Mouse (Mus musculus): ENCODE measurements around the gene Mocs1. TPM values are rescaled to one million over a fixed set of nuclear protein-coding genes. Genes with fewer than 3 reads are reported as not detected.

The Mocs1 gene
- polyA plus RNA-seq, 1 experiment from 2014 or later = 7.8 TPM

GRCm38 (mm10) chr17:49477370-49477769 lies 49.2 kb downstream of the Mocs1 start:
- H3K9me3 ChIP-seq (ENCODE audit: control insufficient read depth, low read length) = no peaks in the 10 kb centered on the region
- 47% methylated on average over 4 of the region's 4 CpGs for WGBS
- H3K27ac ChIP-seq (replicated peaks; ENCODE audit: low read depth, low read length) = no peak overlapping the region
- H3K4me1 ChIP-seq (ENCODE audit: control insufficient read depth, insufficient read depth, low read length) = 0 out of 2 replicates have a peak, but pooled peaks cover 2% of the 10 kb centered on the region
- H3K36me3 ChIP-seq (ENCODE audit: control insufficient read depth, insufficient read depth, low read length) = peaks cover 56% of the 10 kb centered on the region
- no peak overlapping the region for H3K9ac ChIP-seq (ENCODE audit: low read depth, low read length)
- no peak overlapping the region for H3K4me3 ChIP-seq (ENCODE audit: low read depth, low read length)
- DNase-seq (ENCODE audit: low spot score) (peak; percentile 88), ATAC-seq (ENCODE audit: low read depth) (peak; percentile 41; the same call in 1 of the 2 replicates)
- no peaks in the 10 kb centered on the region for H3K27me3 ChIP-seq (replicated peaks; ENCODE audit: control insufficient read depth, insufficient read depth, low read length)
- H3K4me2 ChIP-seq (ENCODE audit: low read depth, low read length) = no peak overlapping the region

GRCm38 (mm10) chr17:49481876-49482275 lies 53.7 kb downstream of the Mocs1 start:
- H3K9ac ChIP-seq (ENCODE audit: low read depth, low read length) = no peak overlapping the region
- H3K4me3 ChIP-seq (ENCODE audit: low read depth, low read length) = no peak overlapping the region
- no peak overlapping the region for H3K4me2 ChIP-seq (ENCODE audit: low read depth, low read length)
- H3K36me3 ChIP-seq (ENCODE audit: control insufficient read depth, insufficient read depth, low read length) = peaks cover 72% of the 10 kb centered on the region
- H3K9me3 ChIP-seq (ENCODE audit: control insufficient read depth, low read length) = no peaks in the 10 kb centered on the region
- no peak overlapping the region for H3K27ac ChIP-seq (replicated peaks; ENCODE audit: low read depth, low read length)
- WGBS = 85% methylated on average over 3 of the region's 3 CpGs
- no peak for ATAC-seq (ENCODE audit: low read depth)
- H3K4me1 ChIP-seq (ENCODE audit: control insufficient read depth, insufficient read depth, low read length) = no peaks in the 10 kb centered on the region
- DNase-seq (ENCODE audit: low spot score) = no peak
- H3K27me3 ChIP-seq (replicated peaks; ENCODE audit: control insufficient read depth, insufficient read depth, low read length) = no peaks in the 10 kb centered on the region

GRCm38 (mm10) chr17:49484435-49484834 lies 56.3 kb downstream of the Mocs1 start:
- no peak overlapping the region for H3K4me3 ChIP-seq (ENCODE audit: low read depth, low read length)
- no peak for ATAC-seq (ENCODE audit: low read depth)
- WGBS = 62% methylated on average over 3 of the region's 3 CpGs
- H3K4me2 ChIP-seq (ENCODE audit: low read depth, low read length) = no peak overlapping the region
- no peaks in the 10 kb centered on the region for H3K9me3 ChIP-seq (ENCODE audit: control insufficient read depth, low read length)
- H3K4me1 ChIP-seq (ENCODE audit: control insufficient read depth, insufficient read depth, low read length) = no peaks in the 10 kb centered on the region
- H3K36me3 ChIP-seq (ENCODE audit: control insufficient read depth, insufficient read depth, low read length) = peaks cover 75% of the 10 kb centered on the region
- no peak overlapping the region for H3K9ac ChIP-seq (ENCODE audit: low read depth, low read length)
- no peaks in the 10 kb centered on the region for H3K27me3 ChIP-seq (replicated peaks; ENCODE audit: control insufficient read depth, insufficient read depth, low read length)
- no peak overlapping the region for H3K27ac ChIP-seq (replicated peaks; ENCODE audit: low read depth, low read length)
- DNase-seq (ENCODE audit: low spot score) = no peak

- H3K27ac ChIP-seq (replicated peaks; ENCODE audit: low read depth, low read length) = no peak overlapping the region
- ATAC-seq (ENCODE audit: low read depth) = no peak
- H3K36me3 ChIP-seq (ENCODE audit: control insufficient read depth, insufficient read depth, low read length) = peaks cover 67% of the 10 kb centered on the region
- H3K4me2 ChIP-seq (ENCODE audit: low read depth, low read length) = no peak overlapping the region
- H3K27me3 ChIP-seq (replicated peaks; ENCODE audit: control insufficient read depth, insufficient read depth, low read length) = no peaks in the 10 kb centered on the region
- no peaks in the 10 kb centered on the region for H3K4me1 ChIP-seq (ENCODE audit: control insufficient read depth, insufficient read depth, low read length)
- WGBS = 70% methylated on average over 5 of the region's 5 CpGs
- no peaks in the 10 kb centered on the region for H3K9me3 ChIP-seq (ENCODE audit: control insufficient read depth, low read length)
- H3K4me3 ChIP-seq (ENCODE audit: low read depth, low read length) = no peak overlapping the region
- DNase-seq (ENCODE audit: low spot score) = peak; percentile 8
- H3K9ac ChIP-seq (ENCODE audit: low read depth, low read length) = no peak overlapping the region
Measured at GRCm38 (mm10) chr17:49489098-49489497, 60.9 kb downstream of the Mocs1 start.

- Histone ChIP-seq H3K36me3 (ENCODE audit: control insufficient read depth, insufficient read depth, low read length) (peaks cover 56% of the 10 kb centered on the region), H3K4me1 (ENCODE audit: control insufficient read depth, insufficient read depth, low read length) (no peaks in the 10 kb centered on the region)
Measured at GRCm38 (mm10) chr17:49493276-49493675, 65.1 kb downstream of the Mocs1 start.

GRCm38 (mm10) chr17:49498169-49498568 lies 70.0 kb downstream of the Mocs1 start:
- Histone ChIP-seq H3K4me3 (ENCODE audit: low read depth, low read length) (no peak overlapping the region), H3K4me2 (ENCODE audit: low read depth, low read length) (no peak overlapping the region), H3K4me1 (ENCODE audit: control insufficient read depth, insufficient read depth, low read length) (no peaks in the 10 kb centered on the region), H3K27ac (replicated peaks; ENCODE audit: low read depth, low read length) (no peak overlapping the region), H3K9ac (ENCODE audit: low read depth, low read length) (no peak overlapping the region), H3K27me3 (replicated peaks; ENCODE audit: control insufficient read depth, insufficient read depth, low read length) (no peaks in the 10 kb centered on the region), H3K9me3 (ENCODE audit: control insufficient read depth, low read length) (no peaks in the 10 kb centered on the region), H3K36me3 (ENCODE audit: control insufficient read depth, insufficient read depth, low read length) (peaks cover 32% of the 10 kb centered on the region)
- no peak for DNase-seq (ENCODE audit: low spot score)
- ATAC-seq (ENCODE audit: low read depth) = no peak
- 75% methylated on average over 3 of the region's 3 CpGs for WGBS

More at GRCm38 (mm10) chr17:49493276-49493675, 65.1 kb downstream of the Mocs1 start:
- H3K4me2 ChIP-seq (ENCODE audit: low read depth, low read length) = no peak overlapping the region
- no peaks in the 10 kb centered on the region for H3K9me3 ChIP-seq (ENCODE audit: control insufficient read depth, low read length)
- no peak overlapping the region for H3K27ac ChIP-seq (replicated peaks; ENCODE audit: low read depth, low read length)
- WGBS = 89% methylated on average over 4 of the region's 4 CpGs
- DNase-seq (ENCODE audit: low spot score) (no peak), ATAC-seq (ENCODE audit: low read depth) (no peak)
- H3K9ac ChIP-seq (ENCODE audit: low read depth, low read length) = no peak overlapping the region
- no peaks in the 10 kb centered on the region for H3K27me3 ChIP-seq (replicated peaks; ENCODE audit: control insufficient read depth, insufficient read depth, low read length)
- no peak overlapping the region for H3K4me3 ChIP-seq (ENCODE audit: low read depth, low read length)

GRCm38 (mm10) chr17:49499635-49500034 lies 71.5 kb downstream of the Mocs1 start:
- Histone ChIP-seq H3K9me3 (ENCODE audit: control insufficient read depth, low read length) (no peaks in the 10 kb centered on the region), H3K27ac (replicated peaks; ENCODE audit: low read depth, low read length) (no peak overlapping the region), H3K4me2 (ENCODE audit: low read depth, low read length) (no peak overlapping the region), H3K9ac (ENCODE audit: low read depth, low read length) (no peak overlapping the region), H3K4me1 (ENCODE audit: control insufficient read depth, insufficient read depth, low read length) (no peaks in the 10 kb centered on the region), H3K36me3 (ENCODE audit: control insufficient read depth, insufficient read depth, low read length) (peaks cover 17% of the 10 kb centered on the region), H3K27me3 (replicated peaks; ENCODE audit: control insufficient read depth, insufficient read depth, low read length) (no peaks in the 10 kb centered on the region), H3K4me3 (ENCODE audit: low read depth, low read length) (no peak overlapping the region)
- WGBS = 79% methylated on average over 2 of the region's 2 CpGs
- ATAC-seq (ENCODE audit: low read depth) = no peak
- no peak for DNase-seq (ENCODE audit: low spot score)

GRCm38 (mm10) chr17:49500234-49500633 lies 72.1 kb downstream of the Mocs1 start:
- no peak for DNase-seq (ENCODE audit: low spot score)
- no peaks in the 10 kb centered on the region for H3K9me3 ChIP-seq (ENCODE audit: control insufficient read depth, low read length)
- no peak overlapping the region for H3K9ac ChIP-seq (ENCODE audit: low read depth, low read length)
- no peak overlapping the region for H3K4me2 ChIP-seq (ENCODE audit: low read depth, low read length)
- ATAC-seq (ENCODE audit: low read depth) = no peak
- 70% methylated on average over 2 of the region's 2 CpGs for WGBS
- H3K36me3 ChIP-seq (ENCODE audit: control insufficient read depth, insufficient read depth, low read length) = peaks cover 11% of the 10 kb centered on the region
- no peaks in the 10 kb centered on the region for H3K27me3 ChIP-seq (replicated peaks; ENCODE audit: control insufficient read depth, insufficient read depth, low read length)
- no peak overlapping the region for H3K27ac ChIP-seq (replicated peaks; ENCODE audit: low read depth, low read length)
- H3K4me3 ChIP-seq (ENCODE audit: low read depth, low read length) = no peak overlapping the region
- no peaks in the 10 kb centered on the region for H3K4me1 ChIP-seq (ENCODE audit: control insufficient read depth, insufficient read depth, low read length)

GRCm38 (mm10) chr17:49503246-49503900 lies 75.2 kb downstream of the Mocs1 start:
- Histone ChIP-seq H3K36me3 (ENCODE audit: control insufficient read depth, insufficient read depth, low read length) (no peaks in the 10 kb centered on the region), H3K9ac (ENCODE audit: low read depth, low read length) (no peak overlapping the region), H3K27ac (replicated peaks; ENCODE audit: low read depth, low read length) (no peak overlapping the region), H3K4me2 (ENCODE audit: low read depth, low read length) (no peak overlapping the region), H3K4me3 (ENCODE audit: low read depth, low read length) (no peak overlapping the region), H3K27me3 (replicated peaks; ENCODE audit: control insufficient read depth, insufficient read depth, low read length) (no peaks in the 10 kb centered on the region), H3K4me1 (ENCODE audit: control insufficient read depth, insufficient read depth, low read length) (no peaks in the 10 kb centered on the region), H3K9me3 (ENCODE audit: control insufficient read depth, low read length) (no peaks in the 10 kb centered on the region)
- ATAC-seq (ENCODE audit: low read depth) = no peak
- WGBS = 73% methylated on average over 6 of the region's 6 CpGs
- DNase-seq (ENCODE audit: low spot score) = no peak
